Mouse (Mus musculus): ENCODE data around the gene Pmf1. TPM values are rescaled to one million over a fixed set of nuclear protein-coding genes. Genes with fewer than 3 reads are reported as not detected.

Pmf1 gene
- total RNA-seq, 2 experiments from 2014 or later, result 33.2 to 43.4 TPM

DNA sequence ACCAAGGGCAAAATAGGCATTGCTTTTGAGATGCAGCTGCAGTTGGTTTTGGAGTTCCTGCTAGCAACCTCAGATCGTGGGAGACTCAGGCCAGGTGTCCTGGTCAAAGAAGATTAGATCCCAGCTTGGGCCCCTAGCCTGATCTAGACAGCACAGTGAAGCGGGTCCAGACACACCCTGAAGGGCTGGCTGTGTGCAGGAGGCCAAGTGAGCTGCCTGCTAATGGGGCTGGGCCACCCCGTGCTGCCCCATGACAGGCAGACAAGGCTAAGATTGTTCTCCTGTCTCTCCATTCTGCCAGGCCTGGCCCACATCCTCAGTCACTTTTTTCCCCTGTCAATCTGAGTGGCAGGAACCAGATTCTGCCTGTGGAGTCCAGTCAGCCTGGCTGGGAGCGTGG, 46.4 kb downstream of the Pmf1 start:
- peak; percentile 72 for ATAC-seq (replicated peaks; ENCODE audit: low FRiP score, poor library complexity, severe bottlenecking)

DNA sequence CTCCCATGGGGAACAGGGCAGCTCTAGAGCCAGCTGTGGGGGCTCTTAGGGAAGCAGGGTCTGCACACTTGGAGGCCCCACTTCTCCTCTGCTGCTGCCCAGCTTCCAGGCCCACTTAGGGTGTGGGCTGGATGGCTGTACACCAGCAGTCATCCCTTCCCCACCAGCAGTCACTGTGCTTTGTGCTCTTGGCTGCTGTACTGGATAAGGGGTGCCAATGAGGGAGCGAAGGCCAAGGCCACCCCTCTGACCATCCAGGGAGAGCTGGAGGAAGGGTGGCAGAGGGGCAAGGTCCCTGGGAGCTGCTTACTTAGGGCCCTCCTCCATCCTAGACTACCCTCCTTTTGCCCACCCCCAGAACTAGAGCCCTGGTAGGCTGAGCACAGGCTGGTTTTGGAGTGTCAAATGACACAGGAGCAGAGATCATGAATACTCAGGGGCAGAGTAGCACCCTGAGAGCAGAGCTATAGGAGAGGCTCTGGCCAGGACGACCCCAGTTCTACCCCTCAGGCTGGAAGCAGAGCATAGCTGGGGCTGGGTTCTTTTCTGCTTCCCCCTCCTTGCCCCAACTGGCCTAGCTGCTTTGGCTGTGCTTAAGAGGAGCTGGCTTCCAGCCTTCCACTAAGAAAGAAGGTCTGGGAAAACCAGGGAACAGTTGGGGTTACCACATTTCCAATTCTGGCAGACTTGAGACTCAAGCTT, 48.4 kb downstream of the Pmf1 start:
- ATAC-seq (replicated peaks; ENCODE audit: low FRiP score, poor library complexity, severe bottlenecking), result no peak

DNA sequence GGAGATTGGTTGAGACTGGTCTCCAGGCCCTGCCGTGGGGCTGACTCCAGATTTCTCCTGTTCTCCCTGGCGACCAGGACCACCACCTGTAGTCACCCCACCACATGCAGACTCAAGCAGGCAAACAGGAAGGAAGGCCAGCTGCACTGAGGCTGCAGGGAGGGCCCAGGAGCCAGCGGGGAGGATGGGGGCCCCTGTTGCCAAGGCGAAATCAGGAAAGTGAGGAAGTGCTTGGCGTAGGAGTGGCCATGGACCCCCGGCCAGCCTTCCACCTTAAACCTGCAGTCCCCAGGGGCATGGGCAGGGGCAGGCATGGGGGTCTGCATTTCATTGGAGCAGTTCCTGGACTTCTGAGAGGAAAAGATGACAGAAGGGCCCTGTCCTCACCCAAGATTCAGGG, 49.0 kb downstream of the Pmf1 start:
- ATAC-seq (replicated peaks; ENCODE audit: low FRiP score, poor library complexity, severe bottlenecking), result no peak

DNA sequence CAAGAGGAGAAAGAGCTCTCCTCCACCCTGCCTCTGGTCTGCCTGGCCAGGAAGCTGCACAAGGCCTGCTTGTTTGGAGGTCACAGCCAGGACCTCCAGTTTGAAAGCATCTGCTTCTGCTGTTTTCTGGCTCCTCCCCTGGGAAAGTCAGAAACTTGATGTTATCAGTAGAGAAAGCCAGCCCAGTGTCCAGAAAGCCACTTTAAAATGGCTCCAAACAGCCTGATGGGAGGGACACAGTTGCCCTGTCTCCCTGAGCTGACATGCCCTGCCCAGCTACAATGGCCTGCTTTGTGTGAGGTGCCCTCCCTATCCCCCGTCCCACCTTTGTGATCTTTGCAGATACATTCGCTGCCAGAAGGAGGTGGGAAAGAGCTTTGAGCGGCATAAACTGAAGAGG, 50.1 kb downstream of the Pmf1 start:
- no peak for ATAC-seq (replicated peaks; ENCODE audit: low FRiP score, poor library complexity, severe bottlenecking)

DNA sequence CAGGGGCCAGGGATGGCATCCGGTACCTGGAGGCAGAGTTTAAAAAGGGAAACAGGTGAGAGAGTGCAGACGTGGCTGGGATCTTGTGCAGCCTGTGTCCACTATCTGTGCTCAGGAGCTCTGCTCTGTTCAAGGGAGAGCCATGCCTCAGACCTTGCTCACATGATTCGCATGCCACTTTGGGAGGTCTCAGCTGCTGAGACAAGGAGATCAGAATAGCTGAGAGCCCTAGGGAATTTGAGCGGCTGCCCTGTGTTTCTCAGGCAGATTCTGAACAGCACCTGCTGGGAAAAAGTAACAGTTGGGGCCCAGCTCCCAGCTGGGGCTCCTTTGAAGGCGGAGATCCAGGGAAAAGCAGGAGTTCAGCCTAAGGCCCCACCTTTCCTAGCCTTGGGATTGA, 50.5 kb downstream of the Pmf1 start:
- ATAC-seq (replicated peaks; ENCODE audit: low FRiP score, poor library complexity, severe bottlenecking), result no peak

DNA sequence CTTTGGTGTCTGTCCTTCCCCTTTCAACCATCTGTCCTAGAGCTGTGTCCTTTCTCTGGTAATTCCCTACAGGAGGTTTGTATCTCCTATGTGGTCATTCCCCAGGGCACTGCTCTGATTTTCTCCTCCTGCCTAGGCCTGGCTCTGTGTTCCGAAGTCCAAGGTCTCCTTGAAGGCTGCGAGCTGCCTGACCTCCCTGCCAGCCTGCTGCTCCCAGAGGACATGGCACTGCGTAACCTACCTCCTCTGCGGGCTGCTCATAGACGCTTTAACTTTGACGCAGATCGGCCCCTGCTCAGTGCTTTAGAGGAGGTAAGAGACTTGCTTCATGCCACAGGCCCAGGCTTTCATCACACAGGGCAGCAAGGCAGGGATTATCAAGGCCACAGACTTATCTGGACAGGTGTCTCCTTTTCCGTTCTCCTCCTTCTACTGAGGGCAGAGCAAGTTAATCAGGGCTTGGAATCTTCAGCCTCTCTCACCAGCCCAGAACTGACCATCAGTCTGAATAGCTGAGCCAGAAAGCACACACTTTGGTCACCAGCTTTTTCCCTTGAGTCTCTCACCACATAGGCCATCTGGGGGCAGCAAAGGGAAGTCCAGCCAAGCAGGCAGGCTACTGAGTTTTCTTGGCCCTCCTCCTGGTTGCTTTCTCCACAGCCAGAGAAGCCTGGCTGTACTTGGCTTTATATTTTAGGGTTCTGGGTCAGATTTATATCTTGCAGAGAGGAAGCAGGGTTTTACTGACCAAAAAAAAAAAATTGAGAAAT, 55.5 kb downstream of the Pmf1 start:
- ATAC-seq (replicated peaks; ENCODE audit: low FRiP score, poor library complexity, severe bottlenecking), result no peak

DNA sequence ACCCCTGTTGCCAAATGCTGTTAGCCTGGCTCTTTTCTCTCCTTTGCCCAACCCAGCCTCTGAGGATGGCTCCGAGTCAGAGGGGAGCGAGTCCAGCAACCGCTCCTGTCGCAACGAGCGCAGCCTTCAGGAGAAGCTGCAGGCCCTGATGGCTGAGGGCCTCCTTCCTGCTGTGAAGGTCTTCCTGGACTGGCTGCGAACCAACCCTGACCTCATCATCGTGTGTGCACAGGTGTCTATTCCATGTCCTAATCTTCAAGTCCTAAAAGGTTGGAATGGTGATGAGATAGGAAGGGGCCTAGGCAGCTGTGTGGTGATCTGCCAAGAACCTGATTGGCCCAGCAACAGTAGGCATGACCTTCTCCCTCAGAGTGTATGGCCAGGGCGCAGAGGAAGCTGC, 57.2 kb downstream of the Pmf1 start:
- ATAC-seq (replicated peaks; ENCODE audit: low FRiP score, poor library complexity, severe bottlenecking), result no peak

DNA sequence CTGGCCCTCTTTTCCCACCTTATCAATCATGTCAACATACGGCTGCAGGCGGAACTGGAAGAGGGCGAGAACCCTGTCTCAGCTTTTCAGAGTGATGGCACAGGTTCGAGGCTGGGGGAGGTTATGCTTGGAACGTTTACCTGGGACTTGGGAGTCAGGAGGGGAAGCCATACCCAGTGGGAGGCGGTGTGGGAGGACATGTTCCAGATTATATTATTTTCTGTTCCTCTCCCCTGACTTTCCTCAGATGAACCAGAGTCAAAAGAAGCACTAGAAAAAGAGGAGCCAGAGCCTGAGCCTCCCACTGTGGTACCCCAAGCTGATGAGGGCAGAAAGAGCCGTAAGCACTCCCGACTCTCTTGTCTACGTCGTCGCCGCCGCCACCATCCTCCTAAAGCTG, 59.4 kb downstream of the Pmf1 start:
- ATAC-seq (replicated peaks; ENCODE audit: low FRiP score, poor library complexity, severe bottlenecking), result no peak

Other genes starting within 250 kb of the Pmf1 start
- gene Rhbg, start 155.6 kb downstream of the Pmf1 start, total RNA-seq (2015; ENCODE audit: low replicate concordance), result not detected in 2 replicates
- not detected in 2 replicates for gene Rhbg, start 155.6 kb downstream of the Pmf1 start, total RNA-seq (2017; ENCODE audit: low replicate concordance)
- gene Gm38392, start 123.1 kb downstream of the Pmf1 start, total RNA-seq (2015; ENCODE audit: low replicate concordance), result not detected in 2 replicates
- not detected in 2 replicates for gene Gm38392, start 123.1 kb downstream of the Pmf1 start, total RNA-seq (2017; ENCODE audit: low replicate concordance)
- gene Tsacc, start 113.3 kb downstream of the Pmf1 start, total RNA-seq (2015; ENCODE audit: low replicate concordance), result 5.0 TPM in 1 of 2 replicates, not detected in the other
- not detected in 2 replicates for gene Tsacc, start 113.3 kb downstream of the Pmf1 start, total RNA-seq (2017; ENCODE audit: low replicate concordance)
- 97.4 and 178 TPM in 2 replicates for gene Cct3, start 113.2 kb downstream of the Pmf1 start, total RNA-seq (2015; ENCODE audit: low replicate concordance)
- gene Cct3, start 113.2 kb downstream of the Pmf1 start, total RNA-seq (2017; ENCODE audit: low replicate concordance), result 48.6 and 66.1 TPM in 2 replicates
- 11.1 and 58.3 TPM in 2 replicates for gene Glmp, start 85.3 kb downstream of the Pmf1 start, total RNA-seq (2015; ENCODE audit: low replicate concordance)
- 5.9 and 13.1 TPM in 2 replicates for gene Glmp, start 85.3 kb downstream of the Pmf1 start, total RNA-seq (2017; ENCODE audit: low replicate concordance)
- gene Tmem79, start 74.2 kb downstream of the Pmf1 start, total RNA-seq (2015; ENCODE audit: low replicate concordance), result not detected in 2 replicates
- 0.09 TPM in 1 of 2 replicates, not detected in the other for gene Tmem79, start 74.2 kb downstream of the Pmf1 start, total RNA-seq (2017; ENCODE audit: low replicate concordance)
- gene Smg5, start 74.1 kb downstream of the Pmf1 start, total RNA-seq (2015; ENCODE audit: low replicate concordance), result 28.1 and 29.5 TPM in 2 replicates
- gene Smg5, start 74.1 kb downstream of the Pmf1 start, total RNA-seq (2017; ENCODE audit: low replicate concordance), result 45.1 and 58.0 TPM in 2 replicates
- gene Paqr6, start 45.7 kb downstream of the Pmf1 start, total RNA-seq (2015; ENCODE audit: low replicate concordance), result 3.1 TPM in 1 of 2 replicates, not detected in the other
- not detected in 2 replicates for gene Paqr6, start 45.7 kb downstream of the Pmf1 start, total RNA-seq (2017; ENCODE audit: low replicate concordance)
- gene Bglap3, start 37.6 kb downstream of the Pmf1 start, total RNA-seq (2015; ENCODE audit: low replicate concordance), result not detected in 2 replicates
- gene Bglap3, start 37.6 kb downstream of the Pmf1 start, total RNA-seq (2017; ENCODE audit: low replicate concordance), result not detected in 2 replicates
- gene Bglap2, start 31.6 kb downstream of the Pmf1 start, total RNA-seq (2015; ENCODE audit: low replicate concordance), result not detected in 2 replicates
- gene Bglap2, start 31.6 kb downstream of the Pmf1 start, total RNA-seq (2017; ENCODE audit: low replicate concordance), result not detected in 2 replicates
- not detected in 2 replicates for gene Bglap, start 25.9 kb downstream of the Pmf1 start, total RNA-seq (2015; ENCODE audit: low replicate concordance)
- not detected in 2 replicates for gene Bglap, start 25.9 kb downstream of the Pmf1 start, total RNA-seq (2017; ENCODE audit: low replicate concordance)
- gene Slc25a44, start 14.8 kb upstream of the Pmf1 start, total RNA-seq (2015; ENCODE audit: low replicate concordance), result 7.9 and 11.5 TPM in 2 replicates
- 13.7 and 20.2 TPM in 2 replicates for gene Slc25a44, start 14.8 kb upstream of the Pmf1 start, total RNA-seq (2017; ENCODE audit: low replicate concordance)
- gene Sema4a, start 50.9 kb upstream of the Pmf1 start, total RNA-seq (2015; ENCODE audit: low replicate concordance), result 29.7 and 57.3 TPM in 2 replicates
- 9.8 and 20.7 TPM in 2 replicates for gene Sema4a, start 50.9 kb upstream of the Pmf1 start, total RNA-seq (2017; ENCODE audit: low replicate concordance)
- 6.9 and 9.0 TPM in 2 replicates for gene Lmna, start 99.6 kb upstream of the Pmf1 start, total RNA-seq (2015; ENCODE audit: low replicate concordance)
- gene Lmna, start 99.6 kb upstream of the Pmf1 start, total RNA-seq (2017; ENCODE audit: low replicate concordance), result 45.6 and 52.7 TPM in 2 replicates
- gene Mex3a, start 122.1 kb upstream of the Pmf1 start, total RNA-seq (2015; ENCODE audit: low replicate concordance), result 0.19 and 1.5 TPM in 2 replicates
- 0.34 TPM in 1 of 2 replicates, not detected in the other for gene Mex3a, start 122.1 kb upstream of the Pmf1 start, total RNA-seq (2017; ENCODE audit: low replicate concordance)
- not detected in 2 replicates for gene Rab25, start 138.0 kb upstream of the Pmf1 start, total RNA-seq (2015; ENCODE audit: low replicate concordance)
- gene Rab25, start 138.0 kb upstream of the Pmf1 start, total RNA-seq (2017; ENCODE audit: low replicate concordance), result not detected in 2 replicates
- gene Lamtor2, start 142.7 kb upstream of the Pmf1 start, total RNA-seq (2015; ENCODE audit: low replicate concordance), result 4.2 and 8.6 TPM in 2 replicates
- gene Lamtor2, start 142.7 kb upstream of the Pmf1 start, total RNA-seq (2017; ENCODE audit: low replicate concordance), result 14.3 and 15.8 TPM in 2 replicates
- gene Ubqln4, start 143.4 kb upstream of the Pmf1 start, total RNA-seq (2015; ENCODE audit: low replicate concordance), result 5.4 and 7.9 TPM in 2 replicates
- gene Ubqln4, start 143.4 kb upstream of the Pmf1 start, total RNA-seq (2017; ENCODE audit: low replicate concordance), result 5.7 and 10.0 TPM in 2 replicates
- 80.3 and 91.8 TPM in 2 replicates for gene Ssr2, start 165.5 kb upstream of the Pmf1 start, total RNA-seq (2015; ENCODE audit: low replicate concordance)
- 24.3 and 35.9 TPM in 2 replicates for gene Ssr2, start 165.5 kb upstream of the Pmf1 start, total RNA-seq (2017; ENCODE audit: low replicate concordance)
- 15.2 and 20.5 TPM in 2 replicates for gene Arhgef2, start 195.6 kb upstream of the Pmf1 start, total RNA-seq (2015; ENCODE audit: low replicate concordance)
- gene Arhgef2, start 195.6 kb upstream of the Pmf1 start, total RNA-seq (2017; ENCODE audit: low replicate concordance), result 16.7 and 18.1 TPM in 2 replicates
- gene Rxfp4, start 242.8 kb upstream of the Pmf1 start, total RNA-seq (2015; ENCODE audit: low replicate concordance), result not detected in 2 replicates
- gene Rxfp4, start 242.8 kb upstream of the Pmf1 start, total RNA-seq (2017; ENCODE audit: low replicate concordance), result not detected in 2 replicates